Mouse (Mus musculus): ENCODE measurements at regions not wholly inside any gene's neighbourhood (a gene's known extent, or its start where the extent isn't known, plus 50 kb on each side); places are given as distances from the start of the nearest gene placed in this dataset.

DNA sequence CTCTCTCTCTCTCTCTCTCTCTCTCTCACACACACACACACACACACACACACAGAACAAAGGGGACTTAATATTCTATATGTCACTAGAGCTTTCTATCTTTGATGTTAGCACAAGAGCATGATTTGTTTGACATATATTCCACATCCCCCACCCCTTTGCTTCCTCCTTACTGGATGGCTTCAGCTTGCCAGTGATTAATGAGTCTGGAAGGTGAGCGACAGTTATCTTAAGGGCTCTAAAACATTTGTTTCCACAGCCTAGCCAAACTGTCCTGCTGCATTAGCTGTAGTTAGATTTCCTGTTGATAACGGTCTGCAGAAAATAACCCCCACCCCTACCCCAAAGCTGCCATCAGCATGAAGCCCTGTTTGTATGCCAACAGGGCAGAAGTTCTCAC lies 527.7 kb upstream of the Jag1 start:
- no peak overlapping the region for H3K4me3 ChIP-seq (ENCODE audit: low read depth, low read length)
- H3K36me3 ChIP-seq (ENCODE audit: control insufficient read depth, insufficient read depth, low read length) = no peaks in the 10 kb centered on the region
- no peak overlapping the region for H3K27ac ChIP-seq (ENCODE audit: insufficient read depth, low read depth, low read length)
- no peaks in the 10 kb centered on the region for H3K27me3 ChIP-seq (ENCODE audit: control insufficient read depth, insufficient read depth, low read length)
- 35% methylated on average over 2 of the region's 2 CpGs for WGBS
- TF ChIP-seq POLR2A (IDR thresholded peaks at IDR 0.05; ENCODE audit: low read depth, low read length) (no peak), CTCF (IDR thresholded peaks at IDR 0.05; ENCODE audit: extremely low read depth, insufficient read length, insufficient replicate concordance, low read depth, low read length) (no peak)
- no peaks in the 10 kb centered on the region for H3K4me1 ChIP-seq (ENCODE audit: control insufficient read depth, insufficient read depth, insufficient read length, low read length)

DNA sequence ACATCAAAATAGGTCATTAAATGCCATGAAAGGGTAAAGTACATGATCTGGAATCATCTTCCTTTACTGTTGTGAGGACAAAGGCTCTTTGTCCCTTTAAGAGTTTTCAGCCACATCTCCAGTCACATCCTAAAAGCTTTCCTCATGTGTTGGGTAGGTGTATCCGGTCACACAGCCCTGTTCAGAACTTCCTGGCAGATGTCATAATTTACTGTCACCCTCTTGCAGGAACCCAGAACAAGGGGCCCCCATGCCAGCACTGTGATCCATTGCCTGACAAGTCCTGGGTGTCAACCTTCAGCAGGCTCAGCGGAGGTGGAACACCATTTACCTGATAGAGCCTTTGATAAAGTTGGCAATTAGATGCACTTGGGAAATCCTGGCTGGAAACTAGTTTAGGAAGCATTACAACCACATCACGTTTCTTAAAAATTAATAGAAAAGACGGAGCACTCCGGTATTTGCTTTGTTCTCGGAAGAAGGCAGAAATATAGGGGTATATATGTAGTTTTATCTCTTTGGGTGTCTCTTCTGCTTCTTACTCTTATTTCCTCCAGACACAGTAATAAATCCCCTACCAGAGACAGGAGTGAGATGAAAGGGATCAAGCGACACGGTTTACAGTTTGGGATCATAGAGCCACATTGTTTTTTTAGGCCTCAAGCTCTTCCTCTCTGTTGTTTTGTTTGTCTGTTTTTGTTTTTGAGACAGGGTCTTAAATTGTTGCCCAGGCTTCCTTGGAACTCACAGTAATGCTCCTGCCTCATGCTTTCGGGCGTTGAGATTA lies 527.0 kb upstream of the Jag1 start:
- TF ChIP-seq CTCF (IDR thresholded peaks at IDR 0.05; ENCODE audit: extremely low read depth, insufficient read length, insufficient replicate concordance, low read depth, low read length) (no peak), POLR2A (IDR thresholded peaks at IDR 0.05; ENCODE audit: low read depth, low read length) (no peak)
- Histone ChIP-seq H3K4me3 (ENCODE audit: low read depth, low read length) (no peak overlapping the region), H3K27me3 (ENCODE audit: control insufficient read depth, insufficient read depth, low read length) (no peaks in the 10 kb centered on the region), H3K4me1 (ENCODE audit: control insufficient read depth, insufficient read depth, insufficient read length, low read length) (no peaks in the 10 kb centered on the region), H3K27ac (ENCODE audit: insufficient read depth, low read depth, low read length) (no peak overlapping the region), H3K36me3 (ENCODE audit: control insufficient read depth, insufficient read depth, low read length) (no peaks in the 10 kb centered on the region)
- 70% methylated on average over 10 of the region's 10 CpGs for WGBS

DNA sequence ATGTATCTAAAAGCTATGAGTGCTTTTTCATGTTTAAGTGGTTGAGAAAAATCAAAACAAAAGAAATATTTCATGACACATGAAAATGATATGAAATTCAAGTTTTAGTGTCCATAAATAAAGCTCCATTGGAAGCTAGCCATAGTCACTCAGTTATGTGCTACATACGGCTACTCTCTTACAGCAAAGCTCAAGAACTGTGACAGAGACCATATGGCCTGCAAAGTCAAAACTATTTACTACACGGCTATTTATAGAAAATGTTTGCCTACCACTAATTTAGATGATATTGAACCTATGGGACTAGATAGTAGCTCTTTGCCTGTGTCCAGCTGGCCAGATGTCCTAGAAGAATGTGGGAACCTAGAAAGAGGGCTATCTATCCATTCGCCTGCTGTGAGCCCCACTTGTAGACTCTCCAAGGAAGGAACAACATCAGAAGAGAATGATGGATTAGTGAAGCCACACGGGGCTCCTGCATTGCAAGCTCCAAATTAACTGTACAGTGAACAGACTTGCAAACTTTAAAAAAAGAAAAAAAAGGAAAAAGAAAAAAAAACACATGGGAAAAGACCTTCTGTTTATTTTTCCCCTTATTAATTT lies 518.7 kb upstream of the Jag1 start:
- Histone ChIP-seq H3K4me3 (ENCODE audit: low read depth, low read length) (no peak overlapping the region), H3K27me3 (ENCODE audit: control insufficient read depth, insufficient read depth, low read length) (no peaks in the 10 kb centered on the region), H3K36me3 (ENCODE audit: control insufficient read depth, insufficient read depth, low read length) (no peaks in the 10 kb centered on the region), H3K27ac (ENCODE audit: insufficient read depth, low read depth, low read length) (no peak overlapping the region), H3K4me1 (ENCODE audit: control insufficient read depth, insufficient read depth, insufficient read length, low read length) (no peaks in the 10 kb centered on the region)
- TF ChIP-seq POLR2A (IDR thresholded peaks at IDR 0.05; ENCODE audit: low read depth, low read length) = no peak
- TF ChIP-seq CTCF (IDR thresholded peaks at IDR 0.05; ENCODE audit: extremely low read depth, insufficient read length, insufficient replicate concordance, low read depth, low read length) = no peak
- WGBS = 70% methylated on average over 4 of the region's 4 CpGs

DNA sequence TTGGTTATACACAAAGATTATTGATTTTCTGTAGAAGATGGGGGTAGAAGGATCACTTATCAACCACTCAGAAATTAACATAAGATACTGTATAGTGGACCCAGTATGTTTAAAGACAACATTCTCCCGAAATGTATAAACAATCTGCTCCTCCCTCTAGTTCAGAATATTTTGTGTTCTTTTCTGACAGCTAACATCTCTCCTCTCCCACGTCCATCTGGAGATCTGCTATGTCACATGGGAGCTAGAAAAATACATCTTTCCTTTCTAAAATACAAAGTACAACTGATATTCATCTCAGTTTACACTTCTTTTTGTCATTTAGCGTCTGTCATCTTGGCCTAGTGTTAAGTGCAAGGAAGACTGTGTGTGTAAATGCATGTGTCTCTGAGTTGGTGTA lies 500.2 kb upstream of the Jag1 start:
- TF ChIP-seq POLR2A (IDR thresholded peaks at IDR 0.05; ENCODE audit: low read depth, low read length) (no peak), CTCF (IDR thresholded peaks at IDR 0.05; ENCODE audit: extremely low read depth, insufficient read length, insufficient replicate concordance, low read depth, low read length) (no peak)
- WGBS = 65% methylated on average over 3 of the region's 3 CpGs

DNA sequence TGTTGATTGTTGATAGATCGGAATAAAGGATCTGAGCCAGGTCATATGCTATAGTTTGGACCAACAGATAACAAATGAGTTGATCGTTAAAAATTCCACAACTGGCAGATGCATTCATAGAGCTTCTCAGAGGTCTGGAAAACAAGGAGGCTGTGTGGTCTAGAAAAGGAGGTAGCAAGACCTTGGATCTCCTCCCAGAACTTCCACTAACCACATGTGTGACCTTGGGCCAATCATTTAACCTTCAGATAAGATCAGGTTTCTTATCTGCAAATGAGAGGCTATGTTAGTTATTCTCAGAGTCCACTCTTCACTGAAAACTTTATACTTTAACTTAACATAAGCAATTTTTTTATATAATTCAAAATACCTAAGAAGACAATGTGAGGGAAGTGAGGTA lies 497.3 kb upstream of the Jag1 start:
- H3K36me3 ChIP-seq (ENCODE audit: control insufficient read depth, insufficient read depth, low read length) = no peaks in the 10 kb centered on the region
- no peaks in the 10 kb centered on the region for H3K4me1 ChIP-seq (ENCODE audit: control insufficient read depth, insufficient read depth, insufficient read length, low read length)
- no peak overlapping the region for H3K27ac ChIP-seq (ENCODE audit: insufficient read depth, low read depth, low read length)
- TF ChIP-seq POLR2A (IDR thresholded peaks at IDR 0.05; ENCODE audit: low read depth, low read length) = no peak
- no peak for TF ChIP-seq CTCF (IDR thresholded peaks at IDR 0.05; ENCODE audit: extremely low read depth, insufficient read length, insufficient replicate concordance, low read depth, low read length)
- 81% methylated on average over 2 of the region's 2 CpGs for WGBS
- H3K4me3 ChIP-seq (ENCODE audit: low read depth, low read length) = no peak overlapping the region
- no peaks in the 10 kb centered on the region for H3K27me3 ChIP-seq (ENCODE audit: control insufficient read depth, insufficient read depth, low read length)

More for the DNA sequence above, 500.2 kb upstream of the Jag1 start:
- no peaks in the 10 kb centered on the region for H3K27me3 ChIP-seq (ENCODE audit: control insufficient read depth, insufficient read depth, low read length)
- no peaks in the 10 kb centered on the region for H3K36me3 ChIP-seq (ENCODE audit: control insufficient read depth, insufficient read depth, low read length)
- no peaks in the 10 kb centered on the region for H3K4me1 ChIP-seq (ENCODE audit: control insufficient read depth, insufficient read depth, insufficient read length, low read length)
- H3K4me3 ChIP-seq (ENCODE audit: low read depth, low read length) = no peak overlapping the region
- H3K27ac ChIP-seq (ENCODE audit: insufficient read depth, low read depth, low read length) = no peak overlapping the region

DNA sequence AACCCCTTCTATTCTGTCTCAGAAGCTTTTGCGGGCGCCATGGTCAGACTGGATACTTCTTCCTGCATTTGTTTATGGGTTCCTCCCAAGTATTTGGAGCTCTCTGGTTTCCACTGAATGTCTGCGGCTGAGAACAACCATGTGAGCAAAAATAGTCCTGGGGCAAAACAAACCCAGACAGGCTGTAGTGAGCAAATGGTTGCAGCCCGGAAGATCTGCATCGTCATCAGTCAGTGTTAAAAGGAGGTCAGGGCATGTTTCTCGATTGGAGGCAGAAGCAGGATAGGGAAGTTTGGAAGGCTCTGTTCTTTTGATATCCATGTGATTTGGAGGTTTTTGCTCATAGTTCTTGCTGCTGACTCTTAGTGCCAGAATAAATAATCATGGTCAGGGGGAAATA lies 492.1 kb upstream of the Jag1 start:
- no peaks in the 10 kb centered on the region for H3K36me3 ChIP-seq (ENCODE audit: control insufficient read depth, insufficient read depth, low read length)
- no peak overlapping the region for H3K27ac ChIP-seq (ENCODE audit: insufficient read depth, low read depth, low read length)
- H3K4me1 ChIP-seq (ENCODE audit: control insufficient read depth, insufficient read depth, insufficient read length, low read length) = no peaks in the 10 kb centered on the region
- no peaks in the 10 kb centered on the region for H3K27me3 ChIP-seq (ENCODE audit: control insufficient read depth, insufficient read depth, low read length)
- no peak overlapping the region for H3K4me3 ChIP-seq (ENCODE audit: low read depth, low read length)
- WGBS = 70% methylated on average over 6 of the region's 6 CpGs
- TF ChIP-seq POLR2A (IDR thresholded peaks at IDR 0.05; ENCODE audit: low read depth, low read length) = no peak
- no peak for TF ChIP-seq CTCF (IDR thresholded peaks at IDR 0.05; ENCODE audit: extremely low read depth, insufficient read length, insufficient replicate concordance, low read depth, low read length)

DNA sequence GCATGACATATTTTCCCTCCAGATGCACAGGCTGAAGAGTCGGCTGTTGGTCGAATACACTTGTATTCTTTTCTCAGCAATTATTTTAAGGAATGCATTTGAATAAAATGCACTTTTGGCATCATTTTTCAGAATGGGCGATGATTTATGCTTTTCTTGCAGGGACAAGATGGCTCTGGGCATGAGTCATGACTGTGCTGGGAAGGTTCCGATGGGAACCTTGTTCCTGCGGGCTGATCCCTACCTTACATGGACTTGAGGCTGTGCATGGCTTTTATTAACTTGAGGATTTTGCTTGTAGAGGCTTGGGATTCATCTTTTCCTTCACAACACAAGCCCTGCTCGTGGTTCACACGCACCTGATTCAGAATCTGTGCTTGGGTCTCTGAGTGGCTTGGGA lies 481.7 kb upstream of the Jag1 start:
- Histone ChIP-seq H3K4me1 (ENCODE audit: control insufficient read depth, insufficient read depth, insufficient read length, low read length) (no peaks in the 10 kb centered on the region), H3K36me3 (ENCODE audit: control insufficient read depth, insufficient read depth, low read length) (no peaks in the 10 kb centered on the region), H3K27me3 (ENCODE audit: control insufficient read depth, insufficient read depth, low read length) (no peaks in the 10 kb centered on the region), H3K4me3 (ENCODE audit: low read depth, low read length) (no peak overlapping the region), H3K27ac (ENCODE audit: insufficient read depth, low read depth, low read length) (no peak overlapping the region)
- TF ChIP-seq POLR2A (IDR thresholded peaks at IDR 0.05; ENCODE audit: low read depth, low read length) = no peak
- TF ChIP-seq CTCF (IDR thresholded peaks at IDR 0.05; ENCODE audit: extremely low read depth, insufficient read length, insufficient replicate concordance, low read depth, low read length) = no peak
- WGBS = 73% methylated on average over 7 of the region's 7 CpGs
